31 mouse cellular contexts compared by ENCODE assay signal in genomic region chr3:106464750-106465149, GRCm38 (mm10). TPM values are rescaled to one million over a fixed set of nuclear protein-coding genes. Genes with fewer than 3 reads are reported as not detected.
DNase-seq lines count a peak whose midpoint lies in the region; ATAC-seq and TF ChIP-seq lines count a peak whose summit lies in the region.
"Had no signal": no experiment of that assay in that cellular context is flagged by ENCODE, and none has a peak within 500 bp of the region (broad histone marks: within the 10 kb centered on the region; RNA-seq: fewer than 3 reads in every experiment).

No protein-coding gene starts in this region.

- H3K4me1 ChIP-seq in liver, embryonic 15.5 days (replicated peaks): no peaks in the 10 kb centered on the region
- no peaks in the 10 kb centered on the region; a peak in 1 of 4 replicates for H3K4me1 ChIP-seq in MEL (ENCODE audit: control insufficient read depth in 1 of 2, insufficient read depth in 2 of 2, low read length in 2 of 2)
- H3K4me1 ChIP-seq in intestine, embryonic 16.5 days (ENCODE audit: control insufficient read depth, insufficient read depth, low read length): no peaks in the 10 kb centered on the region
- H3K4me1 ChIP-seq: forebrain, embryonic 12.5 days; heart, embryonic 15.5 days; hindbrain, embryonic 10.5 days; neural tube, embryonic 15.5 days had no signal

- H3K36me3 ChIP-seq in liver, embryonic 15.5 days (replicated peaks): no peaks in the 10 kb centered on the region
- H3K36me3 ChIP-seq in MEL (ENCODE audit: control insufficient read depth in 1 of 2, insufficient read depth in 2 of 2, low read length in 2 of 2): no peaks in the 10 kb centered on the region
- H3K36me3 ChIP-seq in intestine, embryonic 16.5 days (ENCODE audit: control insufficient read depth, insufficient read depth, low read length): no peaks in the 10 kb centered on the region
- H3K36me3 ChIP-seq: forebrain, embryonic 12.5 days; G1E; heart, embryonic 15.5 days; hindbrain, embryonic 10.5 days; neural tube, embryonic 15.5 days had no signal

- H3K9me3 ChIP-seq in liver, embryonic 15.5 days (replicated peaks): no peaks in the 10 kb centered on the region
- H3K9me3 ChIP-seq in MEL (replicated peaks; ENCODE audit: insufficient read depth, low read length): no peaks in the 10 kb centered on the region
- H3K9me3 ChIP-seq in intestine, embryonic 16.5 days (ENCODE audit: control insufficient read depth, low read length): no peaks in the 10 kb centered on the region
- H3K9me3 ChIP-seq: forebrain, embryonic 12.5 days; G1E; heart, embryonic 15.5 days; hindbrain, embryonic 10.5 days; megakaryocyte, embryonic 14.5 days; neural tube, embryonic 15.5 days had no signal

- DNase-seq in liver: no peak
- DNase-seq in 416B (ENCODE audit: low read depth): peak; percentile 80
- no peak for DNase-seq in MEL (ENCODE audit: low read depth, low spot score)
- no peak for DNase-seq in retina, embryonic 14.5 days (ENCODE audit: low spot score)
- no peak for DNase-seq in cerebellum, adult 9-10 months
- DNase-seq: cerebellum, adult 18-20 months; heart, adult 18-20 months; kidney, adult 8-10 months; kidney, postnatal 25 days; lung, postnatal 10 days; midbrain, embryonic 14.5 days had no signal

- TF ChIP-seq CTCF in MEL (IDR thresholded peaks at IDR 0.05 in 2 of 3, conservative IDR thresholded peaks at IDR 0.05 in 1 of 3; ENCODE audit: control insufficient read depth in 1 of 3, insufficient read depth in 1 of 3, low read depth in 2 of 3, low read length in 3 of 3, poor library complexity in 1 of 3, severe bottlenecking in 1 of 3): no peak

- no peak overlapping the region for H3K9ac ChIP-seq in liver, embryonic 15.5 days
- H3K9ac ChIP-seq in MEL (ENCODE audit: control insufficient read depth, low read depth, low read length, poor library complexity, severe bottlenecking): no peak overlapping the region
- H3K9ac ChIP-seq in intestine, embryonic 16.5 days (ENCODE audit: low read depth, low read length): no peak overlapping the region
- H3K9ac ChIP-seq: forebrain, embryonic 12.5 days; heart, embryonic 15.5 days; liver, embryonic 14.5 days; neural tube, embryonic 15.5 days had no signal

- no peaks in the 10 kb centered on the region for H3K79me2 ChIP-seq in MEL (ENCODE audit: control insufficient read depth, insufficient read depth, low read length, poor library complexity)

- 0 out of 2 replicates have a peak, but pooled peaks have one; percentile 12 for ATAC-seq in liver, embryonic 15.5 days (ENCODE audit: insufficient read depth)
- peak; percentile 80 for ATAC-seq in megakaryocyte, adult 5-6 weeks (ENCODE audit: poor library complexity, severe bottlenecking)
- ATAC-seq in intestine, embryonic 16.5 days: no peak

- H3K27me3 ChIP-seq in liver, embryonic 15.5 days: no peaks in the 10 kb centered on the region
- H3K27me3 ChIP-seq in MEL (ENCODE audit: control insufficient read depth in 1 of 2, insufficient read depth in 2 of 2, low read length in 2 of 2): no peaks in the 10 kb centered on the region
- H3K27me3 ChIP-seq in intestine, embryonic 16.5 days (replicated peaks; ENCODE audit: control insufficient read depth, insufficient read depth, low read length): no peaks in the 10 kb centered on the region
- H3K27me3 ChIP-seq: forebrain, embryonic 12.5 days; heart, embryonic 15.5 days; megakaryocyte, embryonic 14.5 days; neural tube, embryonic 15.5 days had no signal

- 23% methylated on average over 1 of the region's 1 CpGs for WGBS in liver, embryonic 15.5 days (ENCODE audit: insufficient replicate concordance)
- 79% methylated on average over 1 of the region's 1 CpGs for WGBS in intestine, embryonic 16.5 days

- no peak for TF ChIP-seq EP300 in MEL (IDR thresholded peaks at IDR 0.05; ENCODE audit: low read depth in 1 of 2, low read length in 2 of 2)

- no peak overlapping the region for H3K4me2 ChIP-seq in liver, embryonic 15.5 days
- H3K4me2 ChIP-seq in intestine, embryonic 16.5 days (ENCODE audit: low read depth, low read length): no peak overlapping the region
- H3K4me2 ChIP-seq: forebrain, embryonic 12.5 days; heart, embryonic 15.5 days; neural tube, embryonic 15.5 days had no signal

- no peak overlapping the region for H3K27ac ChIP-seq in liver, embryonic 15.5 days (replicated peaks)
- H3K27ac ChIP-seq in MEL (ENCODE audit: control insufficient read depth, low read depth, low read length): no peak overlapping the region
- H3K27ac ChIP-seq in intestine, embryonic 16.5 days (ENCODE audit: low read length): no peak overlapping the region
- H3K27ac ChIP-seq: forebrain, embryonic 12.5 days; heart, embryonic 15.5 days; hindbrain, embryonic 10.5 days; liver, embryonic 14.5 days; neural tube, embryonic 15.5 days had no signal

- no peak for TF ChIP-seq POLR2A in MEL (IDR thresholded peaks at IDR 0.05; ENCODE audit: control insufficient read depth in 1 of 2, insufficient read depth in 1 of 2, low read depth in 1 of 2, low read length in 2 of 2, poor library complexity in 1 of 2)

- no peak for TF ChIP-seq RAD21 in MEL (IDR thresholded peaks at IDR 0.05; ENCODE audit: low read depth, low read length)

- no peak overlapping the region for H3K4me3 ChIP-seq in liver, embryonic 15.5 days (replicated peaks)
- no peak overlapping the region for H3K4me3 ChIP-seq in MEL (ENCODE audit: control insufficient read depth in 1 of 2, insufficient read depth in 1 of 2, low read depth in 2 of 2, low read length in 2 of 2)
- no peak overlapping the region for H3K4me3 ChIP-seq in intestine, embryonic 16.5 days (ENCODE audit: low read length)
- H3K4me3 ChIP-seq: forebrain, embryonic 12.5 days; heart, embryonic 15.5 days; hindbrain, embryonic 10.5 days; megakaryocyte, embryonic 14.5 days; neural tube, embryonic 15.5 days had no signal

TF ChIP-seq in MEL, 35 proteins besides CTCF, POLR2A, EP300 and RAD21:
- TF ChIP-seq BHLHE40 (IDR thresholded peaks at IDR 0.05; ENCODE audit: borderline replicate concordance, low read depth, low read length) (no peak), TCF12 (IDR thresholded peaks at IDR 0.05; ENCODE audit: low read depth, low read length) (peak; percentile 16; the same call in 1 of the 2 replicates)
TF ChIP-seq in MEL: peak in this region for 1.

RNA-seq across cellular contexts. Expression of gene Dennd2d, which starts 17.5 kb away (rescaled TPM):
- polyA plus RNA-seq in liver, embryonic 15.5 days (2015; fragmentation: Nextera tagmentation; extraction: Ambion mirVana): 3.8 and 4.3 TPM in 2 replicates
- 4.0 and 4.5 TPM in 2 replicates for total RNA-seq in MEL (2012; rRNA removed)
- polyA plus RNA-seq in MEL (2012; ENCODE audit: insufficient read depth in 1 of 2, insufficient read length in 2 of 2, low read depth in 1 of 2, low replicate concordance in 2 of 2, missing spikeins in 1 of 2): 1 to 10 TPM in 1 of 2 experiments, not detected in 1; 8.0 TPM
- total RNA-seq in megakaryocyte, adult 5-6 weeks (2015): 10.6 and 14.0 TPM in 2 replicates
- total RNA-seq in megakaryocyte, adult 5-6 weeks (2017): 20.3 and 20.7 TPM in 2 replicates
- polyA plus RNA-seq in intestine, embryonic 16.5 days (2015; fragmentation: Nextera tagmentation; extraction: Ambion mirVana): 30.4 and 30.5 TPM in 2 replicates

RNA-seq across cellular contexts. Expression of gene Chil6, which starts 58.8 kb away (rescaled TPM):
- polyA plus RNA-seq in liver, embryonic 15.5 days (2015; fragmentation: Nextera tagmentation; extraction: Ambion mirVana): not detected in 2 replicates
- not detected in 2 replicates for total RNA-seq in MEL (2012; rRNA removed)
- not detected for polyA plus RNA-seq in MEL (2012; ENCODE audit: insufficient read depth in 1 of 2, insufficient read length in 2 of 2, low read depth in 1 of 2, low replicate concordance in 2 of 2, missing spikeins in 1 of 2)
- not detected in 2 replicates for total RNA-seq in megakaryocyte, adult 5-6 weeks (2015)
- not detected in 2 replicates for total RNA-seq in megakaryocyte, adult 5-6 weeks (2017)
- 0.40 and 1.1 TPM in 2 replicates for polyA plus RNA-seq in intestine, embryonic 16.5 days (2015; fragmentation: Nextera tagmentation; extraction: Ambion mirVana)
- total RNA-seq: adrenal gland, postnatal 4 days; G1E; gastrocnemius, adult 8-10 months; heart, adult 18-20 months; layer of hippocampus, adult 8-10 months; left cerebral cortex, adult 18-20 months had no signal
- polyA plus RNA-seq: C2C12; cortical plate, adult 2 months; embryonic facial prominence, embryonic 11.5 days; forebrain, embryonic 12.5 days; G1E; heart, embryonic 15.5 days; hindbrain, embryonic 10.5 days; limb, embryonic 11.5 days; midbrain, embryonic 14.5 days; neural tube, embryonic 15.5 days; small intestine, adult 2 months; stomach, embryonic 14.5 days had no signal
